Mouse (Mus musculus) forebrain, embryonic 10.5 days (tissue): Measurements from ENCODE around the gene Insrr. TPM values are rescaled to one million over a fixed set of nuclear protein-coding genes. Genes with fewer than 3 reads are reported as not detected.

Experiments
- DNase-seq: peaks from one replicate; pipeline ENCODE4 v3.0.0-alpha.2; 2017; ENCODE audit warnings: low spot score; ENCODE audit errors: extremely low spot score
- H3K27ac ChIP-seq: fragments of 300-500 bp; sonication (generic); 2 replicates; pipeline ENCODE4 v1.5.1; 2016; ENCODE audit warnings: mild to moderate bottlenecking
- H3K27me3 ChIP-seq: fragments of 300-500 bp; sonication (generic); 2 replicates; pipeline ENCODE4 v1.6.1; 2016; ENCODE audit warnings: mild to moderate bottlenecking; ENCODE audit not compliant: poor library complexity, severe bottlenecking
- H3K36me3 ChIP-seq: fragments of 300-500 bp; sonication (generic); replicated peaks from 2 replicates; pipeline ENCODE4 v1.6.1; 2016; ENCODE audit warnings: mild to moderate bottlenecking, moderate library complexity
- H3K4me1 ChIP-seq: fragments of 300-500 bp; sonication (generic); 2 replicates; pipeline ENCODE4 v1.6.1; 2016
- H3K4me3 ChIP-seq: fragments of 300-500 bp; sonication (generic); 2 replicates; pipeline ENCODE4 v1.5.1; 2016; ENCODE audit warnings: mild to moderate bottlenecking, moderate library complexity
- H3K9me3 ChIP-seq: fragments of 300-500 bp; sonication (generic); 2 replicates; pipeline ENCODE4 v1.6.1; 2016; ENCODE audit warnings: mild to moderate bottlenecking, moderate library complexity
- WGBS: fragments of 180-500 bp; shearing (Covaris S2); methylation state at CpG from one replicate; pipeline ENCODE4 v1.1.7; 2016; 5-methylcytosine and 5-hydroxymethylcytosine counted together
- polyA plus RNA-seq: library from polyadenylated mRNA; unstranded; fragments of >200 nt; fragmentation: Nextera tagmentation; extraction: Ambion mirVana; gene quantifications from 2 replicates; pipeline ENCODE4 v1.2.1, GENCODE M21; 2016

The Insrr gene
- polyA plus RNA-seq, 1 experiment from 2014 or later: 0.14 TPM

DNA sequence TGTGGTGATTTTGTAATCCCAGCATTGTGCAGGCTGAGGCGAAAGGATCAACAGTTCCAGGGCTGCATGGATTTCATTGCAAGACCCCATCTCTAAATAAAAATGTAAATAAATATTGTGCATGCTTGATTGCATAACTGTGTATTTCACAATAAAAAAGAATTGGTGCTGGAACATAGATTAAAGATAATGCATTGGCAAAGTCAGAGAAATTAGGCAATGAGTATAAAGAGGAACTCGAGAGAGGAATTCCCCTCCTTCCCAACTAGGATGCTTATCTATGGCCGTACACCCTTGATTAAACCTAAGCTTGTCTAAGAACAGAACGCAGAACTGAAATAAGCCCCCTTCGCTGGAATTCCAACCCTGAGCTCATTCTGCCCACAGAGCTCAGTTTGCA lies 11.6 kb upstream of the Insrr start:
- Histone ChIP-seq H3K27ac (no peak overlapping the region), H3K36me3 (no peaks in the 10 kb centered on the region), H3K27me3 (peaks cover 30% of the 10 kb centered on the region), H3K4me3 (no peak overlapping the region), H3K4me1 (peaks cover 25% of the 10 kb centered on the region), H3K9me3 (no peaks in the 10 kb centered on the region)
- 88% methylated on average over 5 of the region's 5 CpGs for WGBS
- no peak for DNase-seq

DNA sequence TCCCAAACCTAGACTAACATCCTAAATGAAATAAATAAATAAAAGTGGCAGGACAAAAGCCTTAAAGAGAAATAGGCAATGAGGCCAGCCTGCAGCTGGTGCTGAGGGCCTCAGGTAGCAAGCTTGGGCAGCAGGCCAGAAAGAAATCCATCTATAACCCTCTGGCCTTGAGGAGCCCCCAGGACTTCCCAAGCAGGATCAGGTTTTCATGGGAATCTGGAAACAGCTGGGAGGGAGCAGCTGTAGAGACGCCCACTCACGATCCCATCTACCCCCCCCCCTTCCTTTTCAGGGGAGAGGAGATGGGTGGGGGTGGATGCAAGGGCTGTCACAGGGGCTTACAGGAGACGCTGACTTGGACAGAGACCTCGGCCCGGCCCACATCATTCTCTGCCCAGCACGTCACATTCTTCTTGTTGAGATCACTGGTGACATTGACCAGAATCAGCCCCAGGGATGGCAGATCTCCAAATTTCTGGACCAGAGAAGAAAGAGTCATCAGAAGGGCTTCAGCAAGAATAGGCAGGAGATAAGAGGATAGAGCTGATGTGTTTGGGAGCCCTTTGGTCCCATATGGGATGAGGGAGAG lies 11.0 kb upstream of the Insrr start:
- Histone ChIP-seq H3K27ac (no peak overlapping the region), H3K4me1 (peaks cover 27% of the 10 kb centered on the region)
- 79% methylated on average over 6 of the region's 6 CpGs for WGBS

DNA sequence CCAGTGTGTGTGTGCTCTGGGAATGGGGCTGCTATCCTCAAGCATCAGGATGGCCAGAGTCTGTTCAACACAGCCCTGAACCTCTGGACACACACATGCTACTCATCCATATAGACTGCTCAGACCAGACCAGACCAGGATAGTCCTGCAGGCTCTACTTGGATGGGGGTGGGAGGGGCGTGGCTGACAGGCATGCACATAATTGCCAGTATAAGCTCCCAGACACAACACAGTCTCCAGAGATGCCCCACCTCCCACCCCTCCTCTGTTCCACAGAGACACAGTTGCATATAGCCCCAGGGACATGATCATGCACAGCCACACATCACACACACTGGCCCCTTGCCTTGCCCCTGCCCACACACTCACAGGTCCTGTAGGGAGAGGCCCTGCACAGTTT lies 7.5 kb upstream of the Insrr start:
- Histone ChIP-seq H3K4me3 (no peak overlapping the region), H3K9me3 (no peaks in the 10 kb centered on the region), H3K36me3 (no peaks in the 10 kb centered on the region), H3K27me3 (peaks cover 57% of the 10 kb centered on the region), H3K4me1 (peaks cover 24% of the 10 kb centered on the region), H3K27ac (no peak overlapping the region)
- WGBS: 50% methylated on average over 1 of the region's 1 CpGs
- no peak for DNase-seq

More for the DNA sequence above, 11.0 kb upstream of the Insrr start:
- Histone ChIP-seq H3K27me3 (peaks cover 30% of the 10 kb centered on the region), H3K4me3 (no peak overlapping the region), H3K9me3 (no peaks in the 10 kb centered on the region), H3K36me3 (no peaks in the 10 kb centered on the region)
- DNase-seq: no peak

DNA sequence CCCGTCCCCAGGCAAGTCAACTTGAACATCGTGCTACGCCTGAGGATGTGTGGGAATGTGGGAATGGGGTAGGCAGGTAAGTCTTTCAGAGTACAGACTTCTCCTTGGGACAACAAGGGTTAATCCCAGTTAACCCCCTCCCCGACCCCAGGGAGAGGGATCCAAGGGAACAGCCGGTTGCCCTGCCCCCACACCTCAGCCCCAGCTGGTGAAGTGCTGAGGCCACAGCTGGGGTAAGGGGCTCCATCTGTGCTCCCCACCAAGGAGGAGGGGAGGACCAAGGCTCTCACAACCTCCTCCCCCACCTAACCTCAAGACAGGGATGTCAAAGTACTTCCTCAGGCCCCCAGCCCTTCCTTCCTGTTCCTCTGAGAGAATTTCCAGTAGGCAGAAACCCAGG lies 7.0 kb upstream of the Insrr start:
- DNase-seq: no peak

DNA sequence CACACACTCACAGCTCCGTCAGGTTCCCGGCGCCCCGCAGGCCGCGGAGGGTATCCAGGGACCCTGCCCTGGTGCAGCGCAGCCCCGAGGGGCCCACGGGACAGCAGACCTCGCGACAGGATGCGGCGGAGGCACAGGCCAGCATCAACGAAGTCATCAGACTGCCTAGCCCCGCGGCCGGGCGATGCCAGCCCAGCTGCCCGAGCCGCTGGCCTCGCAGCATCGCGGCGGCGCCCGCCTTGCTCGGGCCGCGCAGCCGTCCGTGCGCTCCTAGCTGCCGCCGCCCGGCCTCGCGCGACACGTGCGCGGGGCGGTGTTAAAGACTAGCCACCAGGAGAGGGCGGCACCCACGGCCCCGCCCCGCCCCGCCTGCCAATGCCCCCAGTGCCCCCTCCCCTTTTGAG lies 1.8 kb upstream of the Insrr start, which contains the start of gene Ntrk1:
Gene Ntrk1, minus strand, starts transcription at position 241 of the 404 bp plus-strand sequence.
- WGBS: under 1% methylated on average over 47 of the region's 47 CpGs
- Histone ChIP-seq H3K27me3 (peaks cover 99% of the 10 kb centered on the region), H3K4me3 (peak within 1 kb of the TSS; percentile 44), H3K4me1 (peaks cover 56% of the 10 kb centered on the region), H3K36me3 (no peaks in the 10 kb centered on the region), H3K27ac (peak within 1 kb of the TSS; percentile 53; the same call in 1 of the 2 replicates), H3K9me3 (no peaks in the 10 kb centered on the region)
- DNase-seq: no peak

More for the DNA sequence above, 7.0 kb upstream of the Insrr start:
- no peak overlapping the region for H3K4me3 ChIP-seq
- no peaks in the 10 kb centered on the region for H3K36me3 ChIP-seq
- H3K27me3 ChIP-seq: peaks cover 63% of the 10 kb centered on the region
- H3K4me1 ChIP-seq: peaks cover 30% of the 10 kb centered on the region
- no peaks in the 10 kb centered on the region for H3K9me3 ChIP-seq
- WGBS: 30% methylated on average over 5 of the region's 5 CpGs
- no peak overlapping the region for H3K27ac ChIP-seq

DNA sequence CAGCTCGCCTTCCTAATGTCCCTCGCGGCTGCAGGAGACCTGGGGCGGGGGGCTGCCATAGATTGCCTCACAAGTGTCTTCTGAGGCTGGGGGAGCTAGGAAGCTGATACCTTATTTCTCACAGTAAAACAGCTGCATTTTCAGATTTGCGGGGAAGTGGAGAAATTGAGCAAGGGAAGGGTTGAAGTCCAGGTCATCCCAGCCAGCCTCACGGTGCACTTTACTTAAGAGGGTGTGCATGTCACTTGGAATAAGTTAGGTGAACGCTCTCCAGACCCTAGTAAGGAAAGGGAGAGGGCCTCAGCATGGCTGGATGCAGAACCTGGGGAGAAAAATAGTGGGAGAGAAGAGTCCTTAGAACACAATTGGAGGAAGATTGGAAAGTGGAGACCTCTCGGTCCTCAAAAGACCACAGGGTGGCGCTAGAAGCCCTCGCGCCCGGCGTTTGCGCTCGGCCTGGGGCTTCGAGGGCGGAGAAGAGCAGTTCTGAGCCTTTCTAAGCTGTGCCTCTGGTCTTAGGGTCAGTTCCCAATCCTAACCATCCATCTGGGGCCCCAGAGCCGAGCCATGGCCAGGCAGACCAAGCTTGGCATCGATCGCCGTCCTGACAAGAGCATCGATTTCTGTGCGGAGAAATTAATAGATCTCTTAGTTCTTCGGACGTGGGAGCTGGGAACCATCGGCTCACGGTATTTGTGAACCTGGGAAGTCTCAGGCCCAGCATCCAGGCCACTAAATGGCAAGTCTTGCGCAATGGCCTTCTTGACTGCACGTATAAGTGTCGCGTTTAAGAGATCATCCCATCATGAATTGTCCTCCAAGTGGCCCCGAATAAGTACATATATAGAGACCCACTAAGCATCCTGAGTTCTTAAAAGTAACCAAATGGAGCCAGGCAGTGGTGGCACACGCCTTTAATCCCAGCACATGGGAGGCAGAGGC lies 1.1 kb upstream of the Insrr start:
- Histone ChIP-seq H3K9me3 (no peaks in the 10 kb centered on the region), H3K36me3 (no peaks in the 10 kb centered on the region), H3K27me3 (peaks cover 100% of the 10 kb centered on the region), H3K4me1 (peaks cover 52% of the 10 kb centered on the region), H3K27ac (peak overlapping the region; percentile 53; the same call in 1 of the 2 replicates), H3K4me3 (peak overlapping the region; percentile 44)
- peak; percentile 74 for DNase-seq
- WGBS: 16% methylated on average over 33 of the region's 33 CpGs

DNA sequence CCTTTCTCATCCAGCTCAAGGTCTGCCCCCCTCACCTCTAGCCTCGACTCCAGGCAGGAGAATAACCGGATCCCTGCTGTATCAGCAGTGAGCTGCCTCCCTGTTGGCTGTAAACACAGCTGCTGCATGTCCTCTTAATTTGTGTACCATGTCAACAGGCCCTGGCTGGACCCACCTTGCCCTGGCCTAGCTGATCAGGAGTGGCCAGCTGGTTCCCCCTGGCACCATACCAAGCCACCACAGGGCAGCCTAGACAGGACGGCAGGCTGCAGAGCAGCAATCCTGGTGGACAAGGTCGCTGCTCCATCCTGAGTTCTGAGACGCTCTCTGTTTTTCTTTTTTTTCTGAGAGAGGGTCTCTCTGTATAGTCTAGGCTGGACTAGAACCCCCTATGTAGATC lies 4.9 kb downstream of the Insrr start:
- H3K27me3 ChIP-seq: peaks cover 100% of the 10 kb centered on the region

DNA sequence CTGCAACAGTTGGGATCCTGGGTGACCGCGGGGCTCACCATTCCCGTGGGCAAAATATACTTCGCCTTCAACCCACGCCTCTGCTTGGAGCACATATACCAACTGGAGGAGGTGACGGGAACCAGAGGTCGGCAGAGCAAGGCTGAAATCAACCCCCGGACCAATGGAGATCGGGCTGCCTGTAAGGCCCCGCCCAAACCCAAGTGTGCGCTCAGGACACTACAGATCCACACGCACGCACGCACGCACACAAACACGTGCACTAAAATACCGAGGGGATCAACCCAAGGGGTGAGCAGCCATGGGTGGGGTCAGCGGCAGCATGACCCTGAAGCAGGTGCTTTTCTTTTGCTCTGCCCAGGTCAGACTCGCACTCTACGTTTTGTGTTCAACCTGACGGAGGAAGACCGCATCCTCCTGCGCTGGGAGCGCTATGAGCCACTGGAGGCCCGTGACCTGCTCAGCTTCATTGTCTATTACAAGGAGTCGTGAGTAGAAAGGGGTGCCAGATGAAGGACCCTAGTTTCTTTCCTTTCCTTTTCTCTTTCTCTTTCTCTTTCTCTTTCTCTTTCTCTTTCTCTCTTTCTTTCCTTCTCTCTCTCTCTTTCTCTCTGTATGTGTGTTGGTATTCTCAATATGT lies 7.4 kb downstream of the Insrr start:
- H3K27me3 ChIP-seq: peaks cover 100% of the 10 kb centered on the region
- H3K9me3 ChIP-seq: no peaks in the 10 kb centered on the region
- H3K36me3 ChIP-seq: no peaks in the 10 kb centered on the region
- no peak for DNase-seq
- H3K4me1 ChIP-seq: peaks cover 18% of the 10 kb centered on the region
- no peak overlapping the region for H3K27ac ChIP-seq
- WGBS: 3% methylated on average over 26 of the region's 26 CpGs
- H3K4me3 ChIP-seq: peak overlapping the region; percentile 44

More for the DNA sequence above, 4.9 kb downstream of the Insrr start:
- no peak overlapping the region for H3K27ac ChIP-seq
- H3K9me3 ChIP-seq: no peaks in the 10 kb centered on the region
- DNase-seq: no peak
- H3K4me1 ChIP-seq: peaks cover 38% of the 10 kb centered on the region
- no peaks in the 10 kb centered on the region for H3K36me3 ChIP-seq
- no peak overlapping the region for H3K4me3 ChIP-seq
- WGBS: 68% methylated on average over 5 of the region's 5 CpGs

DNA sequence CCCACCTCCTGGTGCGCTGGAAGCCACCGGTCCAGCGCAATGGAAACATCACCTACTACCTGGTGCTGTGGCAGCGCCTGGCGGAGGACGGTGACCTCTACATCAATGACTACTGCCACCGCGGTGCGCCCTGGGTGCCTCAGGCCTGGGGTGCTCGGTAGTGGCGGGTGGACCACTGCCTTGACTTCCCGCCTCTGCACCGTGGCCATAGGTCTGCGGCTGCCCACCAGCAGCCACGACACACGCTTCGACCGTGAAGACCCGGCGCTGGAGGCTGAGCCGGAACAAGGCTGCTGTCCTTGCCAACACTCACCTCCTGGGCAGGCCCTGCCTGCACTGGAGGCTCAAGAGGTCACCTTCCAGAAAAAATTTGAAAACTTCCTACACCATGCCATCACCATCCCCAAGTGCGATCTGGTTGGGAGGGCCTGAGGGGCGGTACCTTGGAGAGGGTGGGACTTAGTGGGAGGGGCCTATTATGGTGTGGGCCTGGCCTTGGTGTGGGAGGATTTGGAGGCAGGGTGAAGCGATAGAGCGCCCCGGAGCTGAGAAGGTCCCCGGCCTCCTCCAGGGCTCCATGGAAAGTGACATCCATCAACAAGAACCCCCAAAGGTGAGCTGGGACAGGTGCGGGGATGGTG lies 12.7 kb downstream of the Insrr start:
- Histone ChIP-seq H3K9me3 (no peaks in the 10 kb centered on the region), H3K36me3 (no peaks in the 10 kb centered on the region), H3K4me1 (peaks cover 18% of the 10 kb centered on the region), H3K4me3 (peak overlapping the region; percentile 43), H3K27ac (no peak overlapping the region), H3K27me3 (peaks cover 100% of the 10 kb centered on the region)
- WGBS: 4% methylated on average over 28 of the region's 28 CpGs
- no peak for DNase-seq

DNA sequence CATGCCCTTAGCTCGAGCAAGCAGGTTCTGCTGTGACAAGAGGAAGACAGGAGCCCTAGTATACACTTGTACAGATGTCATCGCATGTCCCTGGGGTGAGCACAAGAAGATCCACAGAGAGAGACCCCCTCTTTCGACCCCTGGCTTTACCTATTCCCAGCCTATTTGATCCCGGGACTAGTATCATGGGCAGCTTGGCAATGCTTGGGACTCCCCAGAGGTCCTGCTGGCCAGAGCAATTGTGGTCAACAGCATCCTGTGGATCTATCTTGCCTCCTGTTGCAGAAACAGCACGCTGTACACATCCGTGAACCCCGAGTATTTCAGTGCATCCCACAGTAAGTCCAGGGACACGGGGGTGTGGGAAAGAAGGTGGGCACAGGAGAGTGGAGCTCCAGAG lies 14.5 kb downstream of the Insrr start:
- peaks cover 100% of the 10 kb centered on the region for H3K27me3 ChIP-seq
- H3K36me3 ChIP-seq: no peaks in the 10 kb centered on the region
- H3K27ac ChIP-seq: no peak overlapping the region
- no peak for DNase-seq
- H3K4me3 ChIP-seq: no peak overlapping the region
- peaks cover 17% of the 10 kb centered on the region for H3K4me1 ChIP-seq
- 88% methylated on average over 8 of the region's 8 CpGs for WGBS
- no peaks in the 10 kb centered on the region for H3K9me3 ChIP-seq

DNA sequence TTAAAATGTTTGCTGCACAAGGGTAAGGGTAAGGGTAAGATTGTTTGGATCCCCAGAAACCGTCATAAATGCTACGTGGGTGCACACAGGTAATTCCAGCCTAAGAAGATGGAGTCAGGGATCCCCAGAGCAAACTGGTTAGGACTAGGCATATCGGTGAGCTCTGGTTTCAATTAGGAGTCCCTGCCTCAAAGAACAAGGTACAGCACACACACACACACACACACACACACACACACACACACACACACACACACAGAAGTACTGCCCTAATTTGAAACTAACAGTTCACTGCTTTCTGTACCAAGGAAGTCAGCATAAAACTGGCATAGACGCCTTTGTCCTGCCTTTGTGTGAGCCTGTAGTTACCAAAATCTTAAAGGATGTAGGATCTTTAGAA lies 15.7 kb downstream of the Insrr start:
- peaks cover 100% of the 10 kb centered on the region for H3K27me3 ChIP-seq
- H3K27ac ChIP-seq: no peak overlapping the region
- no peaks in the 10 kb centered on the region for H3K36me3 ChIP-seq
- no peak overlapping the region for H3K4me3 ChIP-seq
- H3K9me3 ChIP-seq: no peaks in the 10 kb centered on the region
- no peak for DNase-seq
- H3K4me1 ChIP-seq: peaks cover 23% of the 10 kb centered on the region
- WGBS: 78% methylated on average over 4 of the region's 4 CpGs

DNA sequence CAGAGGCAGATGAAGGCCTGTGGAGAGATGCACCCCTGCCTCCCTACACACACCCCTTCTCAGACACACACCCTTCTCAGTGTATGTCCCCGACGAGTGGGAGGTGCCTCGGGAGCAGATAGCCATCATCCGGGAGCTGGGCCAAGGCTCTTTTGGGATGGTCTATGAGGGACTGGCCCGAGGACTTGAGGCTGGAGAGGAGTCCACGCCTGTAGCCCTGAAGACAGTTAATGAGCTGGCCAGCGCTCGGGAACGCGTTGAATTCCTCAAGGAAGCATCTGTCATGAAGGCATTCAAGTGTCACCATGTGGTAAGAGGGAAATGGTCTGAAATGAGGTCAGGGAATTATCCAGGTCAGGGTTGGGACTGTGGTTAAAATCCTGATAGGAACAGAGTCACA lies 16.1 kb downstream of the Insrr start:
- Histone ChIP-seq H3K4me1 (peaks cover 23% of the 10 kb centered on the region), H3K27ac (no peak overlapping the region), H3K27me3 (peaks cover 100% of the 10 kb centered on the region), H3K9me3 (no peaks in the 10 kb centered on the region), H3K36me3 (no peaks in the 10 kb centered on the region), H3K4me3 (no peak overlapping the region)
- no peak for DNase-seq
- WGBS: 80% methylated on average over 10 of the region's 10 CpGs
